Mouse (Mus musculus) frontal cortex, postnatal 25 days (tissue): ENCODE data around the gene Dusp15.

Experiments
- DNase-seq, 2 experiments: peaks; one replicate each; pipeline ENCODE4 v3.0.0; 2022; ENCODE audit warnings: low spot score in 2 of 2

Gene Dusp15

DNA sequence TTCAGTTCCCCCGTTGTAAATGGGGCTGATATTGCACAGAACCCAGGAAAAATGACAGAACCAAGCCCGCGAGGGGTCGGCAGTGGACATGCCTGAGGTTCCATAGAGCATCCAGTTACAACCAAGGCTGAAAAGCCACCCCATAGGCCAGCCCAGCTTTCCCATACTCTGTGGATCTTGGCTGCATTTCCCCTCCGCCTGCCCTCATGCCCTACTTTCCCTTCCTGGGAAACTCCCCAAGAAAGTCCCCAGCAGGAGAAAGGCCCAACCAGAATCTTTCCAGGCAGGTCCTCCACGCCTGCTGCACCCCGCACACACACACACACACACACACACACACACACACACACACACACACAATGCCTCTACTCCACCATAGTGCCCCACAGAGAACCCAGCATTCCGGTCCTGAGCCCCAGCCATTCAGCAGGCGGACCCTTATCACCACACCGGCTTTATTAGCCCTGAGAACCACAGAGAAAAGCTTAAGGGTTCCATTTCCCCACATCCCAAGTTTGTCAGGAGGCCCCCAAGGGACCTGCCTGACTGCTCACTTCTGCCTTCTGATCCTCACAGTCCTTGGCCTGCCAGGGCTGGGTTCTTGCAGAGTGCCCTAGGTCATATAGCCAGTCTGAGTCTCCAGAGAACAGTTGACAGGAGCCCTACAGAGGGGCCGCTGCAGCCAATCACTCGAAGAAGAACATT is 19.9 kb downstream of the Dusp15 start:
- no peak for DNase-seq

DNA sequence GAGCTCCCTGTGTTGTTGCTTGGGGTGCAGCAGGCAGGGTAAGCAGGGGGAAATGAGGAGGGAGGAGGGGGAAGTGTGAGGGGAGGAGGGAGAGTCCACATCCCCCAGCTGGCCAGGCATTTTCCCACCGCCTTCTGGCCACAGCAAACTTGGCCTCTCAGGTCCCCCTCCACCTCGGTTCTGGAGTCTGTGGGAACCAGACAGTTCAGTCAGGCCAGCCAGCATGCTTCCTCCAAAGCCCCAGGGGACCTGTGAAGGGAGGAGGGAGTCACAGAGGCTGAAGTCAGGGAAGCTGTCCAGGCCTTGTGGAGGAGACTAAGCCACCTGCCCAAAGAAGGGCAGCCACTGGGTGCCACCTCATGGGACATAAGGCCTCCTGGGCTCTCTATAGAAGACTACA is 21.2 kb downstream of the Dusp15 start:
- DNase-seq = no peak

DNA sequence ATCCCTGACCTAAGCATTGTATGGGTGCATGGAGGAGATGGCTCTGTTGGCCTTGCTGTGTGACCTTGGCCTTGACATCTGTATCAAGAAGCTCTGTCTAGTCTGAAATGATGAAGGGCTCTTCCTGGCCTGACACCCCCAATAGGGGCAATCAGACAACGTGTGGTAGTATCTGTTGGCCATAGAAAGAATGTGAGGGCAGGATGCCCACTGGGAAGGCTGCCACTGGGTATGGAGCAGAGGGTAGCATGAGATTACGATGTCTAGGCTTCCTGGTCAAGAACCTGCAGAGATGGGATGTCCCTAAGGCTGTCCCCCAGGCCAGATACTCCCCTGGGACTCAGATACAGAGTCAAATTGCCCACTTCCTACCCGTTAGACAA is 22.5 kb downstream of the Dusp15 start:
- DNase-seq = no peak

DNA sequence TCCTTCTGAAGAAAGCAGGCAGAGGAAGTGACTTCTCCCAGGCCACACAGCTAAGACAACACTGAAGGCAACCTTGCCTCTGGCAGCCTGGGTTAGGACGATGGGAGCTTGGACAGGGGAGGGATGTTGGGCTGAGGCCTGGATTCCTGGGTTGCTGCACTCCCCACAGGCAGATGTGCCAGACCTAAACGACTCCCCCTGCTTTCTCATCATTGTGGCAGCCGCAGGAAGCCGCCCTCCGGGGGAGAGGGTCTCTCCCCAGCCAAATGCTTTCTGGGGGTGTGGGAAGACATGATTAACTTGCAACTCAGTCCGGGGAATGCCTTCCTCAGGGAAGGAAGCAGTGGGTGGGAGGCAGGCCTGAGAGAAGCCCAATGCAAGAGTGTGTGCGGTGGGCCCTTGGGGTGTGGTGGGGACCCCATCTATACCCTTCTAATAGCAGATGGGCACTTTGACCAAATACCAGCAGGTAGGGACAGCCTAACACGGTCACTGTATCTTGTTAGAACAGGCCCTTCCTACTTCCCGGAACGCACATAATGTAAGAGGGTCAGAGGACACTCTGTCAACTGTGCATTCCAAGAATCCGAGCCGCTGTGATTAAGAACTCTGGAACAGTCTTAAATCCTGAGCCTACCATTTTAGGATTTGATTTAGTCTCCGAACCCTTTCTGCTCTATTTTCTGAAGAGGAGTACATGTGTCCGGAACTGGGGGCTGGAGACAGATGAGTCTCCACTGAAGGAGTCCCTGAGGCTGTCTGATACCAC is 23.1 kb downstream of the Dusp15 start:
- no peak for DNase-seq

DNA sequence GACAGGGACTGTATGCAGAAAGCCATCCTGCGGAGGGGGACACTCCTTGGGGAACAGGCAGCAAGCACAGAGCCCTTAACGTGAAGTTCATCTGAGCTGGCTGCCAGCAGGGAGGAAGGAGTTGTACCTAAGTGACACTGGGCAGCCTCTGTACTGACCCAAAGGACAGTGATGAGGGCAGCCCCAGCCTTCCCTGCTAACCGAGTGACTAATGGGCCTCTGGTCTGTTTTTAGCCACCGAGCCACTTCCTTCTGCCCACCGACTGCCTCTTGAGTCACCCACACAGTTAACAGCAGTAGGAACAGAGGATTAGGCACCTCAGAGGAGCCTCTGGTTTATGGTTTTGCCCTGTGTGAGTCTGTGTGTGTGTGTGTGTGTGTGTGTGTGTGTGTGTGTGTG is 24.1 kb downstream of the Dusp15 start:
- no peak for DNase-seq

DNA sequence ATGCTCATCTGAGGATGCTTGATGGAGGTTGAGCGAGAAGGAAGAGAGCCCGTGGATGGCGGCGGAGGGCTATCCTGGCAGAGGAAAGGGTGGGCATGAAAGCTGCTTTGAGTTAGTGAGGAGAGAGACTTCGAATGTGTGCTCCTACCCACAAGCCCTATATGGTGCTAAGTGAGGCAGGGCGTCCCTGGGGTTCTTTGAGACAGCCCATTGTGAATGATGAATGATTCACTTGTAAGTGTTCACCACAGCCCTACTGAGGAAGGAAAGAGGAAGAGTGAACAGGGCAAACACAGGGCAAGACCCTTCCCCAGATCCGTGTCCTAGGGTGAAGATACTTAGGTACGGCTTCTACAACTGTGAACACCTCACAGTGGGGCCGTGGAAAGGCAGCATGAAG is 24.6 kb downstream of the Dusp15 start:
- DNase-seq = no peak

DNA sequence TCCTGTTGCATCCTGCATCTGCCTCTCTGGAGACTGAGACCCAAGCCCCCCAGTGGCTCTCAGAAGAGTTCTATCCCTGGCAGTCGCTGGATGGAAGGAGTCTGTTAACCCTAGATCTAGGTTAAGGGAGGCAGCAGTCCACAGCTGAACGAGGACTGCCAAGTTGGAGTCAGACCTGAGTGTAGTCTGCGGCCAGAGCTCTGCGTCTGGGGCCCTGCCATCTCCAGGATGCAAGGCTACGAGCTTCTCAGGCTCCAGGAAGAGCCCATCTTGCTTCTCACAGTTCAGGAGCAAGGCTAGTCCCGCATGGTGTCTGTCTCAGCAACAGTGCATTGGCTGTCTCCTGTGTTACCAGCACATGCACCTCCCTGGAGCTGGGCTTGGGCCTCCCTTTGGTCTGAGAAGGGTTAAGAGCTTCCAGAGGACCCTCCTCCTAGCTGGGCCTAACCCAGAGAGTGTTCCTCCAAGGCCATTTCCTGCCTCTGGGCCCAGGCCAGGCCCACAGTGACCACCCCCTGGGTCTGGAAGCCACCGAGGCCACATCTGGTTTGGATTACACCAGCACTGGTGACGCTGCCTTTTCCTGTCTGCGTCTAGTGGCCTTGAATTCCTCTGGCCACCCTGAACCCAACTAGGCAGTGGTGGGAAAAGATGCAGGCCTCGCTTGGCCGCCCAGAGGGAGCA is 26.2 kb downstream of the Dusp15 start:
- no peak for DNase-seq

DNA sequence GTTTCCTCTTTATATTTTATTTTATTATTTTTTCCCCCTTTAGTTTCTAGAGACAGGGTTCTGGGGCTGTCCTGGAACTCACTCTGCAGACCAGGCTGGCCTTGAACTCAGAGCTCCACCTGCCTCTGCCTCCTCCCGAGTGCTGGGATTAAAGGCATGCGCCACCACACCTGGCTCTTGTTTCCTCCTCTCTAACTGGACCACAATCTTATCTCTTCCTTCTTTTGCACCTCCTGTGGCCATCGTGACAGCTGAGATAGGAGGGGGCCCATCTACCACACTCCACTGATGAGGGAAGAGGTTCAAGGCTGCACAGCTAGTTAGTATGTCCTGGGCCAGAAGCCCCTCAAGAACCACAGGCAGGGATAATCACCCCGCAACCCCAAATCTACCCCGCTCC is 27.0 kb downstream of the Dusp15 start:
- DNase-seq = no peak

DNA sequence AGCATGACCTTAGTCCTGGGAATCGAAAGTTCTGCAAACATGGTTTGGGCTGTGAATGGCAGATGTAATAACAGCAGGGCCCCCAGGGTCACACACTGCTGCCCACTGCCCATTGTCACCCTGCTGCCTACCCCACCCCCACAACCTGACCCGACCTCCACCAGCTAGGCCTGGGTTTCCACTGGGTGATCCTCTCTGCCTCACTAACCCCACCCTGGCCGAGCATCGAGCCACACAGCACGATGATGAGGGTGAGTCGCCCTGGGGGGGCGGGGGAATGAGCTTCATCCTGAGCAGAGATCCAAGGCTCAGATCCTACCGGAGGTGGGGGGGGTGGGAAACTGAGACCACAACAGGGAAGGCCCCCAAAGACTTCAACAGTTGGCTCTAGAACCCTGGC is 27.4 kb downstream of the Dusp15 start:
- DNase-seq = no peak

DNA sequence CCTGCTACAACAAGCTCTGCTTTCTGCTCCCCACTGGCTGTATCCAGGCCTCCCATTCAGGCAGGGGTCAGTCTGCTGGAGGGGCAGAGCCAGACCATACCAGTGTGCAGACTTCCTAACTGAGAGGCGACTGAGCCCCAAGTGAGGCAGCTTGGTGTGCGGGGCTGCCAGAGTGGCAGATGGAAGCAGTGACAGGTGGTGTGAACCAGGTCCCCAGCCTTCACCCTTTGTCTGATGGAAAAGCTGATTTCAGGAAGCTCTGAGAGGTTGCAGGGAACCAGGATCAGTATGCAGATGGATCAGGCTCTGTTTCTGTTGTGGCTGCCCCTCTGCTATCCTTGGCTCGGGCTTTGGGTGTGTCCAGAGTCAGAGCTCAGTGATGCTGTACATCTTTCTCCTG is 27.9 kb downstream of the Dusp15 start:
- DNase-seq = no peak

DNA sequence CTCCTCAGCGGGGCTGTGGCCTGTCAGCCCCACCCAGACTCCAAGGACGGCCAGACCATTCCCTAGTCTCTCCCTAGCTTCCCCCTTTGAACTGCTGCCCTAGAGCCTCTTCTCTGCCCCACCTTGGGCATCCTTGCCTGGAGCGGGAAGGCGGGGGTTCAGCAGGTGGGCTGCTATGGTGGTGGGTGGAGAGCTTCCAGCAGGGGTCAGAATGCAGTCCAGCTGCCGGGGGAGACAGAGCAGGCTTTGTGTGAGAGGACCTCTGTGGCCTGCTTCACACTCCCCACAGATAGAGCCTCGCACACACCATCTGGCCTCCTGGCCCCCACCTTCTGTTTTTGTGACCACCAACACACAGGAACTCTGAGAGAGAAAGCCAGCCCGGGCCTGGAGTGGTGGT is 29.1 kb downstream of the Dusp15 start:
- DNase-seq = no peak

DNA sequence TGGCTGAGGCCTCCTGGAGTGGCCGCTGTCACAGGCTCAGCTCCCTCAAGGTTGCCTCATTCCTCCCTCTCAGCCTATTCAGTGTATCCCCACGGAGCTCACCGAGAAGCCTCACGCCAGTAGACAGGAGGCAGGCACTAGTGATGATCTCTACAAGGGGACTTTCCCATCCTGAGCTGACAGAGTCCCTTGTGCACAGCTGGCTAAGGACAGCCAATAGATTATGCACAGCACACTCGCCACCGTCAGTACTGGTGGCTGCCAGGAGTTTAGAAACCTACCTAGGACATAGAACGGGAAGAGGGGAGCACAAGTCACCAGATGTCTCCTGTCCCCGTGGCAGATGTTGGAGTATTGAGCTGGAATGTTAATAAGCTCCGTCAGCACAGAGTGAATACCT is 33.8 kb downstream of the Dusp15 start:
- DNase-seq = no peak

DNA sequence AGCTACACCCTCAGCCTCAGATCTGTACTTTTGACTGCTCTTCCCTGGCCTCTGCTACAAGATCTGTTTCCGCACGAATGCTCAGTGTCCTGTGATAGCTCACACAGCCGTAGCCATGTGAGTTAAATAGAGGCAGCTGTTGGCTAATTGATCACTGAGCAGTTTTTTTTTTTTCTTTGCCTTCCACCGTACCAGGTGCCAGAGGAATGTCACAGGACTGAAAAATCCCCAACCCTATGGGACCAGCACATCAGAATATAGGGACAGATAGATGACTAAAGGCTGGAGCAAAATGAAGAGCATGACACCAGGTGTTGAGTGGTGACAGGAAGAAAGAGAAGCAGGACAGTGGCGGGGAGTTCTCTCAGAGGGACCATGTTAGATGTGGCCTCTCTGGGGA is 35.4 kb downstream of the Dusp15 start:
- DNase-seq = no peak

DNA sequence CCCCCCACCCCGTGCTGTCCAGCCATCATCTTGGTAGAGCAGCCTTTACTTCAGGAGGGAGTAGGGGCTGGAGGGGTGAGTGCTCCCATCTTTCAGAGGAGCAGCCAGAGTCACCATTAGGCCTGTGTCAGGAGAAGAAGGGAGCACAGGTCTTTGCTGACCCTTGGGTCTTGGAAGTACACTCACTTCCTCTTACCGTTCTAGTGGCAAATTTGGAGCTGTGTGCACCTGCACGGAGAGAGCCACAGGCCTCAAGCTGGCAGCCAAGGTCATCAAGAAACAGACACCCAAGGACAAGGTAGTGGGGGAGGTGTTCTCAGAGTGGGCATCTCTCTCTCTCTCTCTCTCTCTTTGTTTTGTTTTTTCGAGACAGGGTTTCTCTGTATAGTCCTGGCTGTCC is 36.0 kb downstream of the Dusp15 start:
- DNase-seq = no peak

DNA sequence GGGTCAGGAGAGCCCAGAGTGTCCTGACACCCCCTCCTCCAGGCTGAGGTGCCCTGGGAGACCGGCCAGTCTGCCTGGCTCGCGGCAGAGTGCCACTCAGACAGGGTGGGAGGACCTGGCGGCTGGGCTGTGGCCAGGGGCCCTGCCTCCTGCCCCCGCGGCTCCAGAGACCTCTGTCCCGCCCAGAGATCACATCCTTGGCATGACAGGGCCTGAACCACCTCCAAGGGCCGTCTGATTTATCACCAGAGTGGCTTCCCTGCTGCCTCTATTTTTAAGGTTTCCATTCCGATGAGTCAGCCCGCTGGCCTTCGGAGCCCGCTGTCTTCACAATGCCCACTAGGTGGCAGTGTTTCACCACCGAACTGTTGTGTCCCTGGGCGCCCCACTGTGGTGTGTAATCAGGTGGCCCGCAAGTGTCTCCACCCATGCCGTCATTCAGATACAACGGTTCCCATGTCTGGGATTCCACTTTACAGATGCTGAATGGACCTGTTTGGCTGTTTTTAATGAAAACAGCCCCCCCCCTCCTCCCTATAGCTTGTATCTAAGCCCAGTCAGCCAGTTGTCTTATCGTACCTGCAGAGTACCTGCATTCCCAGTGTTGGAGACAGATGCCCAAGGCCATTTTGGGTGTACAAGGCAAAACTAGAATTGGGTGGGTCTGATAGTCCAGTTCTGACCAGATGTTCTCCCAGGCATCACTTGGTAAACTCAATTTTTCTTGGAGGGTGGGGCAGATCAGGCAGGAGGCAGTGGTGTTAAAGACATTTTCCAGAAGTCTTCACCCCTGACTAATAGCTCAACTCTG is 37.0 kb downstream of the Dusp15 start:
- DNase-seq = peak; percentile 83 to 88

DNA sequence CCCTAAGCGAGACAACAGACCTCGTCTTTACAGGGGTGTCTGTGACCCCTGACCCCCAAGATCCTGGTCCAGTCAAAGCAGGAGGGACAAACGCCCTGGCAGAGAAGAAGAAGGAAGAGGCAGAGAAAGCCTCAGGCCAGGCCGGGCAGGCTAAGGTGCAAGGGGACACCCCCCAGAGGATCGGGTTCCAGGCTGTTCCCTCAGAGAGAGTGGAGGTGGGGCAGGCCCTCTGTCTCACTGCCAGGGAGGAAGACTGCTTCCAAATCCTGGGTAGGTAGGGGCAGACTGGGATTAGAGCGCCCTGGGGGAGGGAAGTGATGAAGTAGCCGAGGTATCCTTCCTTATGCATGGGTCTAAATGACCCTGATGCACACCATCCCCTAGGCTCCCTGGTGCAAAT is 38.0 kb downstream of the Dusp15 start:
- no peak for DNase-seq

DNA sequence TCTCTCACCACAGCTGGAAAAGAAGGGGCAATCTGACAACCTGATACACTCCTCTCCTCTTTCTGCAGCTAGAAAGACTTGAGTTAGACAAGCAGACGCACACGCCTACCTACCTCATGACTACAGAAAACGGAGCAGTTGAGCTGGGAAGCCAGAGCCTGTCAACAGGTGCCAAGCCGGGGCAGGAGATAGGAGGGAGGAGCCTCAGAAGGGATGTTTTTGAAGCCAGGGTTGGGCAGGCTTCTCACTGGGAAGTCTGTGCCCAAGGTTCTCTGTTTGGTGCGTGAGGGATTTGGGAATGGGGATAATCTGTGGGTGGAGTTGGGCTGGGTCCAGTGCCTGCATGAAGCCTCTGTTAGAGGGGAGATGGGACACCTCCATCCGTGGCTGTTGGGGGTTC is 40.1 kb downstream of the Dusp15 start:
- DNase-seq = no peak

DNA sequence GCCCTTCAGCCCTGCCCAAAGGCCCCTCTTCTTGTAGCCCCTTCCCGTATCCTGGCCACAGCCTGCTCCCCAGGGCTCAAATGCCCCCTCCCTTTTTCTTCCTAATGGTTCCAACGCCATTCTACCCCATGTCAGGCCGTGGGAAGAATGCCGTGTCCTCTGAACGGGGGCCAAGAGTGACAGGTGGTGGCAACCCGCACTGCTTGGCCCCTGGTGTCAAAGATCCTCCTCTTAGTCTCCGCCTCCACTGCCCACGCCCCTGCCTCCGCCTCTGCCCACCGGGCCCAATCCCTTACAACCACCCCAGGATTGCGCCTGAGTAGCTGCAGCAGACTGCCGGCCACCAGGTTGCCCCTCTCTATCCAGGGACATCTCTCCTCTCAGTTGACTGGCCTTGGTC is 40.5 kb downstream of the Dusp15 start, which contains the start of gene Mylk2:
Gene Mylk2, plus strand, starts transcription at position 322 of the 400 bp plus-strand sequence.
- no peak for DNase-seq

DNA sequence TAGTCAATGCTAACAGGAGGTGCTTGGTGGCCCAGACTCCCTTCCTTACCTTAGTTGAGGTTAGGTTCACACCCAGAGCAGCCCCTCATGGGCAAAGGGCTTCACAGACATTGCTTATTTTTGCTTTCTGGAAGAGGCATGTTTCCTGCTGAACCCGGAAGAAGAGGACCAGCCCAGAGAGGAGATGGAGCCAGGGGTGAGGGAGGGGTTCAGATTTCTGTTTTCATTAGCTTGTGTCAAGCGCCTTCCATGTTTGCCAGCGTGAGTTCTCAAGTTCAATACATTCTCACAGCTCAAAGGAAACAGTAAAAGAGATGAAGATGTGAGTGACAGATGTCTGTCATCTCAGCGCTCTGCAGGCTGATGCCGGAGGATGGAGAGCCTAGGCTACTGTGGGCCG is 41.6 kb downstream of the Dusp15 start:
- DNase-seq = no peak

DNA sequence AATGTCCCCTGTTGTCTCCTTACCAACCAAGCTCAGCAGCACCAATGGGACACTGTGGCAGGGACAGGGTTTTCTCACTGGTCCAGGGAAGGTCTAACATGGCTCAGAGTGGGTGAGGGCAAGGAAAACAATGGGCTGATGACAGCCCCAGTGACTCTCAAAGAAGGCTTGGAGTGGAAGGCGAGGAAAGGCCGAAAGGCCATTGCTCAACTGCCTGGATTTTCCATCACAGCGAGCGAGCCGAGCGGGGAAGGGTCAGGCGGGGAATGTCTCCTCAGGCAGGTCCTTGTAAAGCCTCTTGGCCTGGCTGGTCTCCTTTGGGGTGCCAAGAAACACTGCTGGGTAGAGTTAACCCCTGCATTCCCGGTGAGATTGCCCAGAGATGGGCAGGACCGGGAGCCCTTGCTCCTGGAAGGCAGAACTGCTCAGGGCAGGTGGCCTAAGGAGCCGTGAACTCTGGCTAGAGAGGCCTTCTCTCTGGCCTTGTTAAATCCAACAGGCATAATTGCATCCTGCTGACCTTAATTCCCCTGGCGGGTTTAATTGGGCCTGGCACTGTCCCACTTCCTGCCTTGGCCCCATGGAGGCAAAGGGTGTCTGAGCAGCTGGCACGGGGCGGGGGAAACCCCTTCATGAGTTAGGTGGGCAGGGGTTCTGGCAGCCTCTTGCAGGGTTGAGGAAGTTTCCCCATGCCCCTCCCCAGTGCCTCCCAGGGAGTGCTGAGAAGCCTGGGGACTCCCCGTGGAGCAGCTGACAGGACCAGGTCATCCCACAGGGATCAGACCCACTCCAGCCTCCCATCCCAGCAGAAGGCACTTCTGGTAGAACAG is 44.2 kb downstream of the Dusp15 start:
- no peak for DNase-seq
